Mouse (Mus musculus) urinary bladder, postnatal 25 days (tissue): ENCODE results near the gene Foxo4.

Experiments
- DNase-seq: peaks from one replicate; pipeline ENCODE4 v3.0.0; 2022; ENCODE audit warnings: low spot score

The Foxo4 gene

DNA sequence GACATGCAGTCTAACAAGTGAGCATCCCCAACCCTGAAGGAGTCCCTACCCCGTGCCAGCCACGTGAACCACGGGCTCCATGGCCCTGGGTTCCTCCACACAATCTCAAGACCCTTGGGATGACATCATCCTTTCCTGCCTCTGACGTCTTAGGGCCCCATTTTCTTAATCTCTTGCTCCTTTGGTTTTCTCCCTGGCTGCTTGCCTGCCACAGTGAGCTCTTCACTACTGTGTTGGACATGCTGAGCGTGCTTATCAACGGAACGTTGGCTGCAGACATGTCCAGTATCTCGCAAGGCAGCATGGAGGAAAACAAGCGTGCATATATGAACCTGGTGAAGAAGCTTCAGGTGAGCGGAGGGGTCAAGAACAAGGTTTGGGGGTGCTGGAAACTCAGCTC, 35.8 kb downstream of the Foxo4 start:
- no peak for DNase-seq

DNA sequence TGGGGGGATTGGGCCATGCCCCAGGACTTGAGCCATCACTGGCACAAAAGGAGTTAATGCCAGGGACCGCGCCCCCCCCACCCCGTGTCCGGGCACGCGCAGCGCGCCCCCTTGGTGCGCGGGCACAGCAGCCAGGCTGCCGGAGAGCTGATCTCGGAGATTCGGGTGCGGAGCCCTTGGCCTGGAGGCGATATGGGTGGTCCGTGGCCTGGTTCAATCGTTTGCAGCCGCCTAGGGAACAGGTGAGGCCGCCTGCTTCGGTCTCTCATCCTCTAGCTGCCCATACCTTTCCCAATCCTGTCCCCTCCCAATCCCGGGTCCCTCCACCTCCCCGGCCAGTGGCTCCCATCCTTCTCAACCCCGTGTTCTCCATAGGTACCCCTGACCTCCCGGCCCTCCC, 44.7 kb downstream of the Foxo4 start, which contains the start of gene Nlgn3:
Gene Nlgn3 (plus strand): TSS at position 114 of the 400 bp plus-strand sequence.
- no peak for DNase-seq

DNA sequence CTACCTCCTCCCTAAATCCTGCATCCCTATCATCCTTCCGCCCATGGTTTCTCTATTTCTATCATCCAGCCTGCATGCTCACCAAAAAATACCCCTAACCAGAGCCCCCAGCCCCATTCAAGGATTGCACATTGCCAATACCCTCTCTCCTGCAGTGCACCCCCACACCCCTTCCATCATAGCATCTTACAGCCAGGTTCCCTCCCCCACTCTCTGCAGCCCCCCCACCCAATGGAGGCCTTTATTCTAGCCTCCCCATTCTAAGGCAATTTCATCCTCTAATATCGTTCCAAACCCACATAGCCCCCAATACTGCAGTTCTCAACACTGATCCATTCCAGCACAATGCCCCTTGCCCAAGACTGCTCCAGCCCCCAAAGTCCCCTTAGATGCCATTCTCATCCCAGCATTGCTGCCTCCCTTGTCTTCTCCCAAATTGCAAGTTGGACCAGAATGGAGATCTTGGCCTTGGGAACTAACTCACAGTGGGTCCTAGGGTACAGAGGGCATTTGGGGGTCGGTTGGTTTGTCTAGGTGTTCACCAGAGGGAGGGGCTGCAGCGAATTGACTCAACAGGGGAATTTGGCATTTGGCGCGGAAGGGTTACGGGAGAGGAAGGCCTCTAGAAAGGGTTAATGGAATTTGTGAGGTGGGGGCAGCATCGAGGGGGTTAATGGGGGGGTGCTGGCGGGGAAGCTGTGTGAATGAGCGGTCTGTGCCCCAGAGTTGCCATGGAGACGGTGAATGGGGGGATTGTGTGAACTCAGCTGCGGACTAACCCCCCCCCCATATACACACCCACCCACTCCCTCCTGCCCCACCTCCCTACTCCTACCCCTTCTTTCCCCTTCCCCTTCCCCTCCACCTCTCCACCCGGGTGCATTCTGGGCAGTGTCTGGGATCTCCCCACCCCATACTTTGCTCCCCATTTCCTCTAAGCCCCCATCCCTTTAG, 45.4 kb downstream of the Foxo4 start:
- no peak for DNase-seq

DNA sequence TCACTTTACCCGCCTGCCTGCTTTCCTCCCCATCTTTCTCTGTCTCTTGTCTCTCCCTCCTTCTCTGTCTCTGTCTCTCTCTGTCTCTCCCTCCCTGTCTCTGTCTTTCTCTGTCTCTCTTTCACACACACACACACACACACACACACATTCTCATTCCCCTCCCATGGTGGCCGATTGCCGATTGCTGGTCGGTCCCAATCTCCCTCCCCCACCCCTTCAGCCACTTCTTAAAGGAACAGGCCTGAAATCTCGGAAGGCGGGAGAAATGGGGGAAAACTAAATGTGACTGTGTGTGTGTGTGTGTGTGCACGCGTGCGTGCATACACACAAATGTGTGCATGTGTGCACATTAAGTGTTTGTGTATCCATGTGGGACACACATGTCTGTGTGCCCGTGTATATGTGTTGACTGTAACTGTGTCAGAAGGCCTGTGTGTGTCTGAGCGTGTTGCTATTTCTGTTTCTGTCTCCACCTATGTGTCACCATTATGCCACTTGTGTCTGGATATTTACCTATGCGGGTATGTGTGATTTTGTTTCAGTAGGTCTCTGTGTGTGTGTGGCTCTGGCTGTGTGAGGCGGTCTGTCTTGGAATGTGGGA, 46.2 kb downstream of the Foxo4 start:
- DNase-seq, result no peak

DNA sequence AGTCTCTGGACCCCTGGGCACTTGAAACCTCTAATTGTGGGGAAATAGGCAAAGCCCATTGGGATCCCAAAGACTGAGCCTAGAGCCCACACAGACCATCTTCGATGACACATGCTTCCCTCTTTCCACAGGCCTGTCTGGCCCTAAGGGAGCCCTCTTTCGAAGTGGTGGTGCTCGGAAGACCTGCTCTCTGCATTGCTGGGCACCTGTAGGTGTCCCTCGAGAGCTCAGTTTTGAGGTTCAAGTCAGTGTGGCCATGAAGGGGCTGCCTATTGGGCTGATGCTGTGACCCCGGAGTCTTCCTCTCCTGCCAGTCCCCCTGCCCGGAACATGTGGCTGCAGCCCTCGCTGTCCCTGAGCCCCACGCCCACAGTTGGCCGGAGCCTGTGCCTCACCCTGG, 47.3 kb downstream of the Foxo4 start:
- DNase-seq, result no peak

DNA sequence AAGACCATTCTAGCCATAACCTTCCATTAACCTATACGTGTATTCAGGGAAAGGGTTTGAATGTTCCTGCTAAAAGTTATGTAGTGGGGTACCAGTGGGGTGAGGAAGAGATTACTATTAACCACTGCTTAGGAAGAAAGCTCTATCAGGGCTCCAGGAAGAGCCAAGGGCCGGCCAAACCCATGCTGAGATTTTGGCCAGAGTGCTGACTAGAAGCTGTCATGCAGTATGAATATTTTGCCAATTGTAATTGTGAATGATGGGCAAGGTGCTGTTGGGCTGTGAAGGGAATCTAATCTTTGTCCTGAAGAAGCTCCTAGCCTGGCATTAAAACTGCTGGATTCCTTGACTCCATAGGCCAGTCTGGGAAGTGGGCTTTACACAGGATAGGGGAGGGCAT, 50.3 kb downstream of the Foxo4 start:
- DNase-seq, result no peak

DNA sequence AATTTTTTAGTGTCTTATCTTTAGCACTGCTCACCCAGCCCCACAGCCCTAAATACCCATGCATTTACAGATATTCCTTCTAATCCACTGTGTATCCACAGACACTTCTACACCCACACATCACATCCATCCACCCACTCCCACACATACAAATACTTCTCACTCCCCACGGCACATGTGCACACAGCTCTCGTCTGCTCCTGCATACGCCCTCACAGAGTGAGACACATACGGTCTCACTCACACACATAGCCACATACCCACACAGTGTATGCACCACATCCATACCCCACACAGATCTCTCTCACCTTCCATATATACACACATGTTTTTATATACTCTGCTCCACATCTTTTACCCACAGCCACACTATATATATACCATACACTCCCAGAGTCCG, 55.0 kb downstream of the Foxo4 start:
- no peak for DNase-seq
